Mouse (Mus musculus) liver, embryonic 12.5 days (tissue): Measurements from ENCODE around the gene Klhl3. TPM values are rescaled to one million over a fixed set of nuclear protein-coding genes. Genes with fewer than 3 reads are reported as not detected.

ENCODE experiments used
- ATAC-seq: fragments of 200-750 bp; cut with Nextera tagmentation; 2 replicates; pipeline ENCODE4 v1.8.0; 2017; ENCODE audit warnings: moderate number of reproducible peaks, mild to moderate bottlenecking, moderate library complexity
- H3K27ac ChIP-seq: fragments of 300-500 bp; sonication (generic); 2 replicates; pipeline ENCODE4 v1.5.1; 2016; ENCODE audit warnings: mild to moderate bottlenecking
- H3K27me3 ChIP-seq: fragments of 300-500 bp; sonication (generic); replicated peaks from 2 replicates; pipeline ENCODE4 v1.6.1; 2016; ENCODE audit warnings: mild to moderate bottlenecking, moderate library complexity
- H3K36me3 ChIP-seq: fragments of 300-500 bp; sonication (generic); 2 replicates; pipeline ENCODE4 v1.6.1; 2016; ENCODE audit warnings: mild to moderate bottlenecking, moderate library complexity
- H3K4me1 ChIP-seq: fragments of 300-500 bp; sonication (generic); 2 replicates; pipeline ENCODE4 v1.6.1; 2016
- H3K4me2 ChIP-seq: fragments of 300-500 bp; sonication (generic); 2 replicates; pipeline ENCODE4 v1.6.1; 2016; ENCODE audit warnings: mild to moderate bottlenecking, moderate library complexity
- H3K4me3 ChIP-seq: fragments of 300-500 bp; sonication (generic); 2 replicates; pipeline ENCODE4 v1.5.1; 2016; ENCODE audit warnings: mild to moderate bottlenecking, moderate library complexity
- H3K9ac ChIP-seq: fragments of 300-500 bp; sonication (generic); 2 replicates; pipeline ENCODE4 v1.6.1; 2016; ENCODE audit warnings: mild to moderate bottlenecking, moderate library complexity
- H3K9me3 ChIP-seq: fragments of 300-500 bp; sonication (generic); replicated peaks from 2 replicates; pipeline ENCODE4 v1.6.1; 2016; ENCODE audit warnings: mild to moderate bottlenecking, moderate library complexity
- WGBS: fragments of 180-500 bp; shearing (Covaris S2); methylation state at CpG from one replicate; pipeline ENCODE4 v1.1.7; 2016; ENCODE audit not compliant: insufficient replicate concordance; 5-methylcytosine and 5-hydroxymethylcytosine counted together
- polyA plus RNA-seq: library from polyadenylated mRNA; unstranded; fragments of >200 nt; fragmentation: Nextera tagmentation; extraction: Ambion mirVana; gene quantifications from 2 replicates; pipeline ENCODE4 v1.2.1, GENCODE M21; 2016

The Klhl3 gene
- polyA plus RNA-seq, 1 experiment from 2014 or later, result 1.3 TPM

DNA sequence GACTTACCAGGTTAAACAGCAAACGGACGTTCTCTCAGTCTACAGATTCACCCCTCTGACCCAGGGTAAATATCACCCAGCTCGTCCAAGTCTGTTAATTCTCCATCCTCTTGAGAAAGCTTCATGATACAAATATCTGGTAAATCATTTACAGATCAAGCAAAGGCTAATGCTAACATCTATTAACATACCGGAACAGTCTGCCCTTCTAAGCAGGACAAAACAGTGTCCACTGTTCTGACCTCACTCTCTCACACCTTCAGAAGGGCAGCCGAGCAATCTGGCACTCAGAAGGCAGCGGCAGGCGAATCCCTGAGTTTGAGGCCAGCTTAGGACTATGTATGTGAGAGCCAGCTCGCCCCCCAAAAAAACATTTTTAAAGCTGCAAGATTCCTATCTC is 10.0 kb upstream of the Klhl3 start:
- no peak for ATAC-seq
- H3K4me1 ChIP-seq, result peaks cover 24% of the 10 kb centered on the region
- H3K4me3 ChIP-seq, result no peak overlapping the region
- no peak overlapping the region for H3K9ac ChIP-seq
- H3K27me3 ChIP-seq, result no peaks in the 10 kb centered on the region
- no peaks in the 10 kb centered on the region for H3K9me3 ChIP-seq
- 76% methylated on average over 8 of the region's 8 CpGs for WGBS
- peaks cover 26% of the 10 kb centered on the region for H3K36me3 ChIP-seq
- no peak overlapping the region for H3K4me2 ChIP-seq
- H3K27ac ChIP-seq, result 0 out of 2 replicates have a peak overlapping the region, but pooled peaks have one; percentile 37

DNA sequence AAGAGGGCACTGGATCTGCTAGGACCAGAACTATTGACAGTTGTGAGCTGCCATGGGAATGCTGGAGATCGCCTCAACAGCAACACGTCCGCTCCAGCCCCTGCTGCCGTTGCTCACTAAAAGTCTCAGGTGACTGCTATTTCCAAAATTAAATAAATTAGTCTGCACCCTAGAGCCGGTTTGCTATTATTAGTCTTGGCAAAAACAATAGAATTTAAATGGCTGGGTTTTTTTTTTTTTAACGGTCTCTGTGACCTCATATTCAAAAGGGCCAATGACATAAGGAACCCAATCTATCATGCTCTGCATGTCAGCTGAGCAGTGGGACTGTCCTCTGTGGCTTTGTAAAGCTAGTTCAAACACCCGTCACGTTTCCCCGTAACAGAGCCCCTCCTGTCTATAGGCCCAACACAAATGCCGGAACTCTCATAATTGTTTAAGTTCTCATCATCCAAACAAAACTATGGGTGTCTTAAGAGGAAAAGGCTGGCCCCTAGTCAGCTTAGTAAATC is 9.4 kb upstream of the Klhl3 start:
- no peak for ATAC-seq
- Histone ChIP-seq H3K9ac (no peak overlapping the region), H3K36me3 (peaks cover 26% of the 10 kb centered on the region), H3K4me2 (no peak overlapping the region), H3K27me3 (no peaks in the 10 kb centered on the region), H3K27ac (0 out of 2 replicates have a peak overlapping the region, but pooled peaks have one; percentile 37), H3K9me3 (no peaks in the 10 kb centered on the region), H3K4me3 (no peak overlapping the region), H3K4me1 (peaks cover 24% of the 10 kb centered on the region)
- 76% methylated on average over 10 of the region's 10 CpGs for WGBS

DNA sequence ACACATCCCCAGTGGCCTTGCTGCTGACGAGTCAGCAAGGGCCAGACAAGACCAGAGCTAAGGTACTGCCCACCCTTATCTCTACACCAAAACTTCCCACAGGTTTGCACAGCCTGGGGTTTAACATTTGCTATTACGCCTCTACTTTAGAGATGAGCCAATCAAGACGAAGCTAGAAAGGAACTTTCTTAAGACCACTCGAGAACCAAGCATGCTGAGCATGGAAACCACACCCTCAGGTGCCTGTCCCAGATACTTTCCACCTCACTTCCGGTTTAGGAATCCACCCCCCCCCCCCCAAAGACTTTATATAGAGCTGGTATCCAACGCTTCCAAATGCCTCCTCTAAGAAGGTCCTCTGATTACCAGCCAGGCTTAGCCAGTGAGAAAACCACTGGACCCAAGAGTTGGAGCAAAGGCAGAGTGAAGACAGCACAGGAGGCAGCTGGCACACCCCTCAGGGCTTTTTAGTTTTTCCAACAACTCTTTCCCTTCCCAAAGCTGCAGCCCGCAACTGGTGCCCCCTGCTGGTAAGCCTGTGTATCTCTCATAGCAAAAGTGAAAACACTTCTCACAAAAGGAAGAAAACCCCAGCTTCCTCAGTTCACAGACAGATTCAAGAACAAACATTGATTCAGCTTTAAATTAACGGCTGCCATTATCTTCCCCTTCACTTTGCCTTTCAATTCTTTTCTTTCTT is 4.1 kb upstream of the Klhl3 start:
- H3K4me3 ChIP-seq, result no peak overlapping the region
- H3K9ac ChIP-seq, result no peak overlapping the region
- WGBS, result 28% methylated on average over 8 of the region's 8 CpGs
- no peak for ATAC-seq
- H3K27me3 ChIP-seq, result peaks cover 41% of the 10 kb centered on the region
- peaks cover 4% of the 10 kb centered on the region; the same call in 1 of the 2 replicates for H3K4me1 ChIP-seq
- H3K27ac ChIP-seq, result no peak overlapping the region
- H3K9me3 ChIP-seq, result no peaks in the 10 kb centered on the region
- no peaks in the 10 kb centered on the region for H3K36me3 ChIP-seq
- H3K4me2 ChIP-seq, result no peak overlapping the region

DNA sequence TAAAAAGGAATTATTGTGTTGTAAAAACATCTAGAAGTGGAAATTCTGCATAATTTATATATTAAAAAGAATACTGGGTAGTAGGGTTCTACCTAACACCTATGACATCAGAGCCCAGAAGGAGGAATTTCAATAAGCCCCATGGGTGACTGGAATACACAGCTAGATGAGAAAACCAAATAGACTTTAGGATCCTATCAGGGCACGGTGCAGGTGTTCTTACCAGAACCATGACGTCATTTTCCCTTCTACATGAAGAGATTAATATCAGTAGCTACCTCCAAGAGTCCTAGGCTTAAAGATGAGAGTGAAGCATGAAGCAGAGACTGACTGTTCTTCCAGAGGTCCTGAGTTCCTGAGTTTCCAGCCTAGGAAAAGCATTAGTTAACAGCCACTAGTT is 3.4 kb upstream of the Klhl3 start:
- Histone ChIP-seq H3K4me1 (peaks cover 4% of the 10 kb centered on the region; the same call in 1 of the 2 replicates), H3K27me3 (peaks cover 48% of the 10 kb centered on the region), H3K36me3 (no peaks in the 10 kb centered on the region), H3K9me3 (no peaks in the 10 kb centered on the region), H3K27ac (no peak overlapping the region), H3K9ac (no peak overlapping the region), H3K4me3 (no peak overlapping the region), H3K4me2 (no peak overlapping the region)
- ATAC-seq, result no peak
- WGBS, result 54% methylated on average over 2 of the region's 2 CpGs

DNA sequence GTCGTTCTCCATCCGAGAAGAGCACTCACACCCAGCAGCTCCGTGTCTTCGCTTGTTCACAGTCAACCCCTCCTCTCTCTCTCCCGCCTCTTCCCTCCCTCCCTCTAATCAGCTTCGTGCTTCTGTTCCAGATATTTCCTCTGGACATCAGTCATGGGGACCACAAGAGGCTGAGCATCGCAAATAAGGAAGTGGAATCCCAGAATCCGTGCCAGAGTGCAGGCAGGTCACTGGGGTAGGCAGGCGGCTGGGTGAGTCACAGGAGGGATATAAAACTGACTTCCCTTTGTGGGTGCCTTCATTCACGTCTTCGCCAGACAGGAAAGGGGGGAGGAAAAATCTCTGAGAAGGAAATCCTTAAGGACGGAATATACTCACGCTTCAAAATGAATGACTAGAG is 1.8 kb upstream of the Klhl3 start:
- H3K4me2 ChIP-seq, result no peak overlapping the region

DNA sequence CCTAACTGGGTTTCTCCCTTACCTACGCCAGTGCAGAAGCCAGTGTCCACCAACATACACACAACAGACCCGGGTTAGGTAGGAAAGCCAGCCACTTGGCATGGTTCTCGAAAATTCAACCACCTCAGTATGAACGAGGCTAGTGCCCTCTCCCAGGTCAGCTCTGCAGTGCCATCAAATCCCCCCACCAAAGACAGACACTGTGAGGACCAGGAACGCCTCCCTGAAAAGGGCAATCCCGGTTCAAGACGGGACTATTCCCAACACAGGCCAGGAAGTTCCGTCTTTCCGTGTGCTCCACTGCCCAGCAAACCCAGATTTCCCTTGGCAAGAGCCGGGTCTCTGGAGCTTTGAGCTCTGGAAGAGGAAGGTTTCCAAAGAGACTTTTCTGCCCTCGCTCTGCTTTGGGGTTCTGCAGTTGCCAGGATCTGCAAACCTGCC is 771 bp downstream of the Klhl3 start:
- Histone ChIP-seq H3K36me3 (no peaks in the 10 kb centered on the region), H3K4me2 (peak overlapping the region; percentile 65), H3K4me3 (peak overlapping the region; percentile 50), H3K9ac (peak overlapping the region; percentile 51; the same call in 1 of the 2 replicates), H3K27ac (no peak overlapping the region), H3K4me1 (peaks cover 4% of the 10 kb centered on the region; the same call in 1 of the 2 replicates), H3K27me3 (peaks cover 62% of the 10 kb centered on the region), H3K9me3 (no peaks in the 10 kb centered on the region)
- ATAC-seq, result no peak
- 14% methylated on average over 11 of the region's 11 CpGs for WGBS

More for the DNA sequence above, 1.8 kb upstream of the Klhl3 start:
- WGBS, result 11% methylated on average over 13 of the region's 13 CpGs
- ATAC-seq, result peak; percentile 40; the same call in 1 of the 2 replicates
- H3K4me3 ChIP-seq, result no peak overlapping the region
- peaks cover 4% of the 10 kb centered on the region; the same call in 1 of the 2 replicates for H3K4me1 ChIP-seq
- no peaks in the 10 kb centered on the region for H3K9me3 ChIP-seq
- H3K27me3 ChIP-seq, result peaks cover 60% of the 10 kb centered on the region
- no peak overlapping the region for H3K27ac ChIP-seq
- H3K9ac ChIP-seq, result no peak overlapping the region
- no peaks in the 10 kb centered on the region for H3K36me3 ChIP-seq

DNA sequence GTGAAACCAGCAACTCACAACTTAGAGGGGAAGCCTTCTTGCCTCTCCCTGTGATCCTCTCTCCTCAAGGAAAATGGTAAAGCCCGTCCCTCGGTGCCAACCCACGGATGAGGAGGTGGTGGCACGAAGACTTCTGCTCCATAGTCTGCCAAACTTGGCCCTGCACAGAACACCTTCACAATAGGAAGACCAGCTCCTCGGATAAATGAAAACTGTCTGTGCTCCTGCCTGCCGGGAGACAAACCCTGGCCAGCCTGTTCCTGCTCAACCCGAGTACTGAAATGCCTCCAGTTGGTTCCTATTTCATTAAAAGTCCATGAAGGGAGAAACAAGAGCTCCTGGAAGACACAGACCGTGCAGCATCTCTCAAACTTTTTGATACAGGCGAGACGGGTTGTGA is 1.2 kb downstream of the Klhl3 start:
- 63% methylated on average over 10 of the region's 10 CpGs for WGBS
- Histone ChIP-seq H3K4me2 (peak overlapping the region; percentile 65), H3K9ac (no peak overlapping the region; the same call in 1 of the 2 replicates), H3K36me3 (no peaks in the 10 kb centered on the region), H3K27ac (no peak overlapping the region), H3K4me3 (peak overlapping the region; percentile 50), H3K9me3 (no peaks in the 10 kb centered on the region), H3K27me3 (peaks cover 62% of the 10 kb centered on the region), H3K4me1 (peaks cover 4% of the 10 kb centered on the region; the same call in 1 of the 2 replicates)
- ATAC-seq, result no peak

DNA sequence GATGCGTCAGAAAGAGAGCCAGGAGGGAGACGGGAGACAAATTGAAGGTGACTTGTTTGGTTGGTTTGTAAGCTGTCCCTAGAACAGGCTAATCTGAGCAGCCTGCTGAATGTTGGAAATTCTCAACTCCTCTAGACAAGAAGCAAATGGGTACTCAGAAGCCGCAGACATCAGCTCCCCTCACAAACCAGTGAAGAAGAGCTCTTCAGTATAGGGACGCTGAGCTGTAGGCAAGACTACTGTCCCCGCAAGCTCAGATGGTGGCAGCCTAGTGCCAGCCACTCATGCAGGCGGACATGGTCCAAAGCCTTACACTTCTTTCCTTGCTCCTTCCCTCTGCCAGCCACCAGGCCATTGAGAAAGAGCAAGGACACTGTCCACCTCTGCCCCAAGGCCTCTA is 2.1 kb downstream of the Klhl3 start:
- Histone ChIP-seq H3K4me3 (no peak overlapping the region), H3K4me2 (no peak overlapping the region), H3K36me3 (no peaks in the 10 kb centered on the region), H3K4me1 (peaks cover 4% of the 10 kb centered on the region; the same call in 1 of the 2 replicates), H3K9ac (no peak overlapping the region), H3K27ac (no peak overlapping the region), H3K27me3 (peaks cover 60% of the 10 kb centered on the region), H3K9me3 (no peaks in the 10 kb centered on the region)
- WGBS, result 77% methylated on average over 6 of the region's 6 CpGs
- ATAC-seq, result no peak

DNA sequence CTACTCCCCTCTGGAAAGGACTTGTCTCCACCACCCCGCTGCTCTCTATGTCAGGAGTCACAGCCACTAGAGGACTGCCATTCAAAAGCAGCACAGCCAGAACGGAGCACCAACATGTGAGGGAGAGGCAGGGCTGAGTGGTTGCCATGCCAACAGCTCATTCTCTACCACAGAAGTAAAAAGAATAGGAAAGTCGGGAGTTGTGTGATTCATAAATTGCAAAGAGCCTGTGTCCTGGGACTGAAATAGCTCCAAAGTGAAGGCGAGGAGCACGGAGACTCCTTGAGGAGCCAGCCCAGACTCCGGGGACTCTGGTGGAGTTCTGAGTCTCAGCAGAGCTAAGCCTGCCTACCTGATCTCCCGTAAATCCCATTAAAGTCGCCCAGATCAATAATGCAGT is 22.7 kb downstream of the Klhl3 start:
- Histone ChIP-seq H3K9ac (no peak overlapping the region), H3K27ac (no peak overlapping the region), H3K4me1 (no peaks in the 10 kb centered on the region), H3K9me3 (no peaks in the 10 kb centered on the region), H3K4me2 (no peak overlapping the region), H3K27me3 (no peaks in the 10 kb centered on the region), H3K36me3 (no peaks in the 10 kb centered on the region; the same call in 1 of the 2 replicates), H3K4me3 (no peak overlapping the region)
- ATAC-seq, result no peak
- WGBS, result 55% methylated on average over 8 of the region's 8 CpGs

DNA sequence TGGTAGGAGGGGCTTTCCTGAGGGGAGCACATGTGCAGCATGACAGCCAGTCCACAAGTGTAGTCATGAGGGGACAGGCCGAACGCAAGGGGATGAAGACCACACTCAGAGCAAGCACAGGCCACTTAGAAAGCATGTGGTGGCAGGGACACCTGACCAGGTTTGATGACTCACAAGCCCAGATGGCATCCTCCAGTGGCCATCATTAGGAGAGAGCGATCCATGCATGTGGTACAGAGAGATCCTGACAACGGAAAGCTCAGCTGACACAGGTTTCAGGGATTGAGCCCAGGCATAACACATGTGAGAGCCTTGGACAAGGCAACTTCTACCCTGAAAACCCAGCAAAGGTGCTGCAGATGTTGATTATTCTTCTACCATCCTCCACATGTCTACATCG is 29.0 kb downstream of the Klhl3 start:
- no peaks in the 10 kb centered on the region for H3K4me1 ChIP-seq
- H3K36me3 ChIP-seq, result no peaks in the 10 kb centered on the region
- no peaks in the 10 kb centered on the region for H3K9me3 ChIP-seq
- ATAC-seq, result no peak
- 73% methylated on average over 5 of the region's 5 CpGs for WGBS
- no peak overlapping the region for H3K27ac ChIP-seq
- no peak overlapping the region for H3K4me3 ChIP-seq
- H3K27me3 ChIP-seq, result no peaks in the 10 kb centered on the region
- no peak overlapping the region for H3K4me2 ChIP-seq
- H3K9ac ChIP-seq, result no peak overlapping the region

DNA sequence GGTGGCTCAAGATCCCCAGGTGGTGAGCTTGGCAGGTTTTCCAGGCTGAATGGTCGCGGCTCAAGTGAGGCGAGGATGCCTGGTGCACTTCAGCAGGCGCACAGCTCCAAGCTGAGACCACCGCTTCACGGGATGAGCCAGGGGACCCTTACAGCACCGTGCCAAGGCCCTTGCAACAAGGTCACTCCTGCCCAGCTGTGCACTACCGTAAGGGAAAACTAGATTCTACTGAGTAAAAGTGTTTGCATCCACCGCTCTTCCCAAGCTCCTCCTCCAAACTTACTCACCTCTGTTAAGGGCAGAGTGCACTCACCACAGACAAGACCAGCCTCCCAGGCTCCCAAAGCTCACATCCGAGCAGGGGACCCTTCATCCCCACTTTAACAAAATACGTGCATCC is 29.9 kb downstream of the Klhl3 start:
- H3K9ac ChIP-seq, result no peak overlapping the region
- H3K4me1 ChIP-seq, result no peaks in the 10 kb centered on the region
- H3K9me3 ChIP-seq, result no peaks in the 10 kb centered on the region
- H3K4me2 ChIP-seq, result no peak overlapping the region
- no peak for ATAC-seq
- no peaks in the 10 kb centered on the region for H3K27me3 ChIP-seq
- no peak overlapping the region for H3K27ac ChIP-seq
- H3K4me3 ChIP-seq, result no peak overlapping the region
- no peaks in the 10 kb centered on the region for H3K36me3 ChIP-seq
- 70% methylated on average over 11 of the region's 11 CpGs for WGBS

DNA sequence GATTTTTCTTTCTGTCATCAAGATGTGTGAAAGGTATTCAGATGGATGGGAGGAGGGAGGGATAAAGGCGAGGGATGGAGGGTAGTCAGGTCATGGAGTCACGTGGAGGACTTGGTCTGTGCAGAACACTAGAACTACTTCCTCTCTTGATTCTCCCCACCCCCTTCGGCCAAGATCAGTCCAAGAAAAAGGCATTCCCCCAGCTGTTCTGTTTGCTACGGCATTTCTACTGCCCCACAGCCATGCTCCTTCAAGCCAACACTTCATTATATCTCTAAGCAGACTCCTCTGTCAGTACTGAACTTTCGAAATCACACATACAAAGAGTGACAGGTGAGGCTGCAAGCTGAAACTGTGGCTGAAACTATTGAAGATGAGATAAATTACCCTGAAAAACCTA is 30.3 kb downstream of the Klhl3 start:
- no peak overlapping the region for H3K27ac ChIP-seq
- no peak for ATAC-seq
- no peaks in the 10 kb centered on the region for H3K9me3 ChIP-seq
- H3K4me2 ChIP-seq, result no peak overlapping the region
- H3K9ac ChIP-seq, result no peak overlapping the region
- no peaks in the 10 kb centered on the region for H3K27me3 ChIP-seq
- H3K4me1 ChIP-seq, result no peaks in the 10 kb centered on the region
- WGBS, result 33% methylated on average over 5 of the region's 5 CpGs
- no peaks in the 10 kb centered on the region for H3K36me3 ChIP-seq
- no peak overlapping the region for H3K4me3 ChIP-seq
